Mouse (Mus musculus) frontal cortex, postnatal 25 days (tissue): Measurements from ENCODE around the gene Gata3.

Experiments used
- DNase-seq, 2 experiments: peaks; one replicate each; pipeline ENCODE4 v3.0.0; 2022; ENCODE audit warnings: low spot score in 2 of 2

Gata3 gene

GRCm38 (mm10) chr2:9889651-9890183 lies at the start of gene Gata3:
Gene Gata3, minus strand, starts transcription at chr2:9890034.
- DNase-seq: no peak

GRCm38 (mm10) chr2:9939250-9939649 lies 49.4 kb upstream of the Gata3 start:
- no peak for DNase-seq

- no peak for DNase-seq
Observed at GRCm38 (mm10) chr2:9935965-9936364, 46.1 kb upstream of the Gata3 start.

GRCm38 (mm10) chr2:9926905-9927283 lies 37.1 kb upstream of the Gata3 start:
- DNase-seq: no peak

- no peak for DNase-seq
Observed at GRCm38 (mm10) chr2:9926194-9926904, 36.5 kb upstream of the Gata3 start.

- no peak for DNase-seq
Observed at GRCm38 (mm10) chr2:9918691-9919471, 29.0 kb upstream of the Gata3 start.

- no peak for DNase-seq
Observed at GRCm38 (mm10) chr2:9917602-9918001, 27.8 kb upstream of the Gata3 start.

- no peak for DNase-seq
Observed at GRCm38 (mm10) chr2:9905995-9906394, 16.2 kb upstream of the Gata3 start.

GRCm38 (mm10) chr2:9903854-9904560 lies 14.2 kb upstream of the Gata3 start:
- DNase-seq: no peak

- no peak for DNase-seq
Observed at GRCm38 (mm10) chr2:9897846-9898245, 8.0 kb upstream of the Gata3 start.

- no peak for DNase-seq
Observed at GRCm38 (mm10) chr2:9896097-9896770, 6.4 kb upstream of the Gata3 start.

- no peak for DNase-seq
Observed at GRCm38 (mm10) chr2:9894836-9895593, 5.2 kb upstream of the Gata3 start.

GRCm38 (mm10) chr2:9893272-9893953 lies 3.6 kb upstream of the Gata3 start:
- no peak for DNase-seq

GRCm38 (mm10) chr2:9892541-9892940 lies 2.7 kb upstream of the Gata3 start:
- DNase-seq: no peak

GRCm38 (mm10) chr2:9890906-9891305 lies 1.1 kb upstream of the Gata3 start:
- no peak for DNase-seq

- DNase-seq: no peak
Observed at GRCm38 (mm10) chr2:9890251-9890650, 417 bp upstream of the Gata3 start.

- no peak for DNase-seq
Observed at GRCm38 (mm10) chr2:9888913-9889650, 752 bp downstream of the Gata3 start, which contains the start of gene 9230102O04Rik. Gene 9230102O04Rik, minus strand, starts transcription at chr2:9889540.

- no peak for DNase-seq
Observed at GRCm38 (mm10) chr2:9887636-9888035, 2.2 kb downstream of the Gata3 start.

GRCm38 (mm10) chr2:9886921-9887610 lies 2.8 kb downstream of the Gata3 start:
- DNase-seq: no peak
